Mouse (Mus musculus): Measurements from ENCODE around the gene Baz2b.
A peak's percentile ranks its signal among the peaks of the same experiment; 100 is the strongest.

Baz2b gene

DNA sequence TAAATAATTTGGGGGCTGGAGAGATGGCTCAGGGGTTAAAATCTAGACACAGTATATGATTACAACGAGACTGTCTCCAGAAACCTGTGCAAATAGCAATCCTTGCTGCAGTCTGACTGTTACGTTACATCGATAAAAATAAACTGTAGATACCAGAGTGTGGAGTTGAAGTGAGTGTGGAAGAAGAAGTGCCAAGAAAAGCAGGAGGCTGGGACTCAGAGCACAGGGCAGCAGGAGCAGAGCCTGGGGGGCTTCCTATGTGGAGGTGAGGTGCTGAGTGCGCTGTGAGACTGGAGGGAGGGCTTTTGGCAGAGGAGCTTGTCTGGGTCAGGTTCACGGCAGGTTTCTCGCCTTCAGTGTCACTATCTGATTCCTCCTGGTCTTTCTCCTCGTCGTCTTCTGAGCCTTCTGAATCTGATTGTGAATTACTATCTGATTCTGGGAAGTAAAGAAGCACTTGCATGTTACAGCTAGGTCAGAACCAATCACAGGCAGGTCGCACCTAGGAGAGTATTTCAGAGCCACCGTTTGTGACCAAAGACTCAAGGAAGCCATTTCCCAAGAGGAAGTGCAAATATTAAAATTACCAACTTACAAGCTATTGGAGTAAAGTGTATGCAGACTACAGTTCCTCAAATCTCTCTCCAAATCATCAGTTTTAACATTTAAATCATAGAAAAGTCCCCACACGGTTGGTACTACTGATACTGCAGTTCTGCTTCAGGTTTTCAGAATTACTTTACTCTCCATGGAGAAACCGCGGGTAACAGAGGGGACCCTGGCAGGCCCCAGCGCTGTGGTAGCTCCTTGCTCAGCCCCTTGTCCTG, 249.8 kb downstream of the Baz2b start:
- no peak for DNase-seq (ENCODE audit: low read depth, low spot score)

DNA sequence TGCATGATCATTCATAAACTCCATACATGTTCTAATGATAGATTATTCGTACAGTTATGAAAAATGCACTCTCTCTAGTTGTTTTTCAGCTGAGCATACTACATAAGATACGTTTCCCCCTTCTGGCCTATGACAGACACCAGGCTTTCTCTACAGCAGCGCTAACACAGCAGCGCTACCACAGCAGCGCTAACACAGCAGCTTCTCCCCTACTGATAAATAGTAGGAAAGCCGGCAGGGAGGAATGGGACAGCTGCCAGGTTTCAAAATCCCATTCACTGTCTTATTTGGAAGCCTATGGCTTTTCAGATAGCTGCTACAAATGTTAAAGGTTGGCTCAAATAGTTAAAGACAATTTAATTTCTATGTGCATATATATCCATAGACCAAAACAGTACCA, 251.1 kb downstream of the Baz2b start:
- DNase-seq (ENCODE audit: low read depth, low spot score), result no peak

DNA sequence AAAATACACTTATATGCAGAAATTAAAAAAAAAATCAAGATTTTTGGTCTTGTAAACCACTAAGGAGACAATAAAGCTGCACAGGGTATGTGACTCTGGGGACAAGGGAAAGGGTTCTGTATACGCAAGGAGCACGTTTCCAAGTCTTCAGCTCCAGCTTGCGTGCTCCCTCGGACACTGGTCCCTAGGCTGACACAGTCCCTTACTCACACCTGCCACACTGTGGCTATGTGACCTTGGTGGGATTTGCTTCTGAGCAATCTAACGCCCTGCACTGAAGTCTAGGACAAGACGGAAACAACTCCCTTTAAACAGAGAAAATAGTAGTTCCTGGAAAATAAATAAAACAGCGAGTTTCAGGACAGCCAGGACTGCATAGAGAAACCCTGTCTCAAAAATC, 253.7 kb downstream of the Baz2b start:
- no peak for DNase-seq (ENCODE audit: low read depth, low spot score)

GRCm38 (mm10) chr2:59954791-59955190, 254.8 kb downstream of the Baz2b start:
- no peak for DNase-seq (ENCODE audit: low read depth, low spot score)

GRCm38 (mm10) chr2:59952286-59953014, 257.2 kb downstream of the Baz2b start:
- DNase-seq (ENCODE audit: low read depth, low spot score), result no peak

- no peak for DNase-seq (ENCODE audit: low read depth, low spot score)
Observed at GRCm38 (mm10) chr2:59951706-59952105, 257.9 kb downstream of the Baz2b start.

DNA sequence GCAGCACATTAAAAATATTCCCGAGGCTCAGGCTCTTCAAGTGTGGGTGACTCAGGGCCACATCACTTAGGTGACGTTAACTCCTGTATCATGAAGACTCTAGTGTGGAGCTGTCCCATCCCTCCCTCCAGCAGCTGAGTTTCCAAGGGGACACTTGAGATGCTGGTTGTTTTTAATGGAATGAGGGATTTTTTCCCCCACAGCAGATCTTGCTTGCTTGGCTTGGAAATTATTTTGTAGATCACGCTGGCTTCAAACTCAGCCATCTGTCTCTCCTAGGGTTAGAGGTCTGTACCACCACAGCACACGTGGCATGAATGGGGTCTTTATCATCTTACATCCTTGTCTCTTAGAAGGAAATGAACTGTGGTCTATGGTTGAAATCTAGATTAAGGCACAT, 258.5 kb downstream of the Baz2b start:
- no peak for DNase-seq (ENCODE audit: low read depth, low spot score)

GRCm38 (mm10) chr2:59936296-59936695, 273.3 kb downstream of the Baz2b start:
- peak; percentile 26 for DNase-seq (ENCODE audit: low read depth, low spot score)

- no peak for DNase-seq (ENCODE audit: low read depth, low spot score)
Observed at GRCm38 (mm10) chr2:59933129-59933528, 276.5 kb downstream of the Baz2b start.

DNA sequence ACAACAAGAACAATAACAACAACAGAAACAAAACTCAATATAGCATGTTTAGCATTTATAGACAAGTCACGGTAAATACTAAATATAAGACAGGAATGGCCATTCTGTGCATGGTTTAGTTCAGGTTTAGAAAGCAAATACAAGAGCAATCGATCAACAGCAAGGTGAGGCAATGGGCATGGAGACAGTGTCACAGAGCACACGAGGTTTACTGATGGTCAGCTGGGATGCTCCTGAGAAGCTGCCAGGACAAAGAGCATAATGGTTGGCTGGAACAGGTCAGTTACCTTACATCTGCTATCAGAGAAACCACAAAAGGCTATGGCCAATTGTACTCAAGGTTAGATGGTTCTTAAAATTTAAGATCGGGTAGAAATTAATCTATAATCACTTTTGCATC, 277.4 kb downstream of the Baz2b start:
- DNase-seq (ENCODE audit: low read depth, low spot score), result no peak

GRCm38 (mm10) chr2:59913610-59914009, 296.0 kb downstream of the Baz2b start:
- no peak for DNase-seq (ENCODE audit: low read depth, low spot score)

DNA sequence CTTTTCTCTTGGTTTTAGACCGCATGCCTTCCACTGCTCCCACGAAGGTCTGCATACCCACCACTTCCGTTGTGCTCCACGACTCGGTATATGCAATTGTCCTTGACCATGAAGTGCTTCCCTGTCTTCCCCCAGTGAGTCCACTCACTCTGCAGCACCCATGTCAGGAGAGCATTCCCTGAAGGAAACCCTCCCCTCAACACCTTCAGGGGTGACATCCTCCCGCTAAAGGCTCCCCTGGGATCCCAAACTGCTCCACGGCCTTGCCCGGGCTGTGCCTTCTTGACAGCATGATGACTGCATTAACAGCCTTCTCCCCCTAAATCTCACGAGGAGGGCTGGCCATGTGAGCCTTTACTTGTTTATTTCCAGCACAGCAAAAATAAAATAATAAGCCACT, 301.6 kb downstream of the Baz2b start:
- no peak for DNase-seq (ENCODE audit: low read depth, low spot score)

DNA sequence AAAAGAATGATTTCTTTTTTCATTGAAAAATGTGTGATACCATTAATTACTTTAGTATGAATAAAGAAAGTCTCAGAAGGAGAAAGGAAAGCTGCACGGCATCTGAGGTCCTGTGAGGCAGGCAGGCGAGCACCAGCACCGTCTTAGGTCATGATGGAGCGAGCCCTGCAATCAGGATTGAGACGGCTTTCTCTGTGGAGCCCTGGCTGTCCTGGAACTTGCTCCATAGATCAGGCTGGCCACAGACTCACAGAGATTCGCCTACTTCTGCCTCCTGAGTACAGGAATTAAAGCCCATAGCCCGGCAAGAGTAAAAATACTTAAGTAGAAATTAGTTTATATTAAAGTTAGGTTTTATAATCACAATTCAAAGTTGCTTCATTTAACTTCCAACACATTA, 305.6 kb downstream of the Baz2b start:
- no peak for DNase-seq (ENCODE audit: low read depth, low spot score)

DNA sequence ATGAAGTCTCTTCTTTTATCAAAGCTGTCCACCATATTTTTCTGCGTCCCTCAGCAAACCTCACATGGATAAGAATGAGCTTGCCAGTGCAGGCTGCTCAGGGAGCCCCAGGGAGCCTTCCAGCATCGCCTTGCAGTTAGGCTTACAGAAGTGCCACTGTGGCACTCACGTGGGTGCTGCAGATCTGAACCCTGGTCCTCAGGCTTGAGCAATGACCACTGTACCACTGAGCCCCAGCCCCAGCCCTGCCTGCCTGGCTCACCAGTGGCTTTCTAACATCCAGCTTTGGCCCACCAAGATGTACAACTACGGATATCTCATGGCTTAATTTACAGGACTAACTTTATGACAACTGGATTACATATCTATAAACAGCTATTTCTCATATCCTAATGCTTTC, 311.0 kb downstream of the Baz2b start:
- DNase-seq (ENCODE audit: low read depth, low spot score), result no peak

DNA sequence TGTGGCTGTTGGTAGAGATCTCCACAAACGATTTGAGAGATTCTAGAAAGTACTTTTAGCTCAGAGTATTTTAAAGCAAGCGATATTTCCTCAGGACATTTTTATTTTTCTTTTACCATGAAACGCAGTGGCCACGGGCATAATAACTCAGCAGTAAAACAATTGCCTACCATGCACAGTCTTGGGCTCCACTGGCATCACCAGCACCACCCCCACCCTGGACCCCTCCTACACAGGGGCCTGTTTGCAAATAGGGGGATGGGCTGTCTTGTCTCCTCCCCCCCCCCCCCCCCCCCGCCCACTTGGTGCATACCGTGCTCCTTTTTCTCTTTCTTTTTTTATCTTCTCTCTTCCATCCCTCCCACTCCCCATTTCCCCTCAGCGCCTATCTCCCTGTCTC, 311.5 kb downstream of the Baz2b start:
- no peak for DNase-seq (ENCODE audit: low read depth, low spot score)

DNA sequence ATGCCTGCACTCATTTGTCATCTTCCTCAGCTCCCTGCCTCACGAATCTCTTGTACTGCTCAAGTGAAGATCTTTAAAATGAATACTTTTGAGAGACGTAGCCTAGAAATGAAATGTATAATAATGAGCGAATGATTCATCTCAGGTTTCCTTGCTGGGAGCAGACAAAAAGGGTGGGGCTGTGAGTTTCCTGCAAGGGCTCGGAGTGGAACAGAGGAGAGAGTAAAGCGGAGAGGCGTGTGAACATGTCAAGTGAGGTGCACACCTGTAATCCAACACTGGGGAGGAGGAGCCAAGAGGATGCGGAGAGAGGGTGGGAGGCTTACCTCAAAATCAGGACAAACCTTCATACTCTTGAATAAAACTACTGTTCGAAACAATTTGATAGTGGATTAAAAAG, 312.8 kb downstream of the Baz2b start:
- no peak for DNase-seq (ENCODE audit: low read depth, low spot score)

DNA sequence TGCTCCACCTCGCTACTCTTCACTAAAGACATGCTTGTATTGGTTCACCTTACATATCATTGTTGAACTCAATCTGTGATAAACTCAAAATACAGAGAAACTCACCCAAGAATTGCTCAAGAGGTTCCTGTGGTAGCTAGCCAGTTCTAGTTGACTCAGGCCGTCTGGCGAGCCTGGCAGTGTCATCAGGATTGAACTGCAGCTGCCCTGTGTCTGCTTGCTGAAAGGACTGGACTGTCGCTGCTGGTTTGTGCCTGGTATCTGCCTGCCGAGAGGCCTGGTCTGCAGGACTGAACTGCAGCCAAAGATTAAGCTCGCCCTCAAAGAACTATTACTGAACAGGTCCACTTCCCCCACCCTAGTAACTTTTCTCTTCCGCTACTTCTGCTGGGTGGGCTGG, 313.2 kb downstream of the Baz2b start:
- DNase-seq (ENCODE audit: low read depth, low spot score), result no peak

- DNase-seq (ENCODE audit: low read depth, low spot score), result no peak
Observed at GRCm38 (mm10) chr2:59889699-59890098, 319.9 kb downstream of the Baz2b start.

GRCm38 (mm10) chr2:59882742-59883281, 326.8 kb downstream of the Baz2b start:
- no peak for DNase-seq (ENCODE audit: low read depth, low spot score)

GRCm38 (mm10) chr2:59881831-59882741, 327.6 kb downstream of the Baz2b start, which contains the start of gene Wdsub1:
TSS of gene Wdsub1 (minus strand) at chr2:59882591.
- peak; percentile 86 for DNase-seq (ENCODE audit: low read depth, low spot score)

DNA sequence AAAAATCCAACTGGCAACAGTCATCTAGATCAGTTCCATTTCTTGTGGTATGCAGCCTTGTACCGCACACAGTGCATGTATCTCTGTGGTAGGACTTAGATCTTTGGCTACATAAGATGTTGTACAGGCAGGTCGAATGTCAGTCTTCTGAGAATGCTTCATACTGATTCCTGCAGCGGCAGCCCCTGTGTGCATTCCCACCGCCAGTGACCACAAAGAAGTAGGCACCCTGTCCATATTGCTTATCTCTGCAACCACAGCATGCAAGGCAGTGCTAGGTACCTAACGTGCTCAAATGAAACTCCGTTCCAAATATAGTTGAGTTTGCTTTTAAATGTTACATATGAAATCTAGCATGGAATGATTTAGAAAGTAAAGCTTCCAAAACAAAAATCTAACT, 328.2 kb downstream of the Baz2b start:
- no peak for DNase-seq (ENCODE audit: low read depth, low spot score)

DNA sequence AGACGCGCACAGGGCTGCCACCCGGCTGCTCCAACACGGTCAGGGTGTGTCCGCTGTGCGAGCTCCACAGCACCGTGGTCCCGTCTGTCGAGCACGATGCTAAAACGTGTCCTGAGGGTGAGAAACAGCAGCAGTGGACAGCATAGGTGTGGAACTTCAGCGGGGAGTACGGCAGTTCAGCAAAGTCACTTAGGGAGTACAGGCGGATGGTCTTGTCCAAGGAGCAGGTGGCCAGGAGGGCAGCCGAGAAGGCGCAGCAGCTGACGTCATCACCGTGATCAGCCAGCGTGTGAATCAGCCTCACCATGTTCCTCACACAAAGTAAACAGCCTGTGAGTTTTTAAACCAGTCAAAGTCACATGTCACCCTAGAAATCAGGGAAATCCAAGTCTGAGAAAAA, 331.4 kb downstream of the Baz2b start:
- DNase-seq (ENCODE audit: low read depth, low spot score), result no peak

Data from embryo, embryonic 11.5 days (tissue).